Mouse (Mus musculus): ENCODE data around the gene Prss30. TPM values are rescaled to one million over a fixed set of nuclear protein-coding genes. Genes with fewer than 3 reads are reported as not detected.
A peak's percentile ranks its signal among the peaks of the same experiment; 100 is the strongest.

Gene Prss30
- total RNA-seq (2014; rRNA removed), result 0.19 TPM in 1 of 2 replicates, not detected in the other
- polyA plus RNA-seq (2015; fragmentation: Nextera tagmentation; extraction: Ambion mirVana), result 0.13 and 0.53 TPM in 2 replicates

- no peak within 1 kb of the TSS for H3K4me2 ChIP-seq (ENCODE audit: low read depth)
These were observed at the start of gene Prss30 for GRCm38 (mm10) chr17:23980297-23980909. TSS of gene Prss30 (minus strand) at chr17:23980566.

DNA sequence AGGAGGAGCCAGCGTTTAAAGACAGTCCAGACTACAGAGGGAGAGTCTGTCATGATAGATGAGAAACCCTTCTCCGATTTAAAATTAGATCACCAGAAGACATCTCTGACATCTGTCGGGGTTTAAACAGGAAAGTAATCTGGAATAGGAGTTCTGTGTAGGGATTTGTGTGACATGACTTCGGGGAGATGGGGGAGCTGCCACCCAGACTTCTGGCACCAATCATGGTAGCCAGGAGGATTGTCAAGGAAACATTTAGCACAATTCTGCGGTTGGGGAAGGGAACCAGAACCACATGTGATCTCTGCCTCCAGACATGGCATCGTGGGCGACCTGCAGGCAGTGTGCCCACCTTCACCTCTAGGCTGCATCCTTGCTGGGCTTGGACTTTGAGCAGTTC is 49.1 kb upstream of the Prss30 start:
- Histone ChIP-seq H3K4me3 (ENCODE audit: low read depth, low read length) (no peak overlapping the region), H3K9me3 (ENCODE audit: low read length) (no peaks in the 10 kb centered on the region), H3K27me3 (ENCODE audit: insufficient read depth, low read length) (no peaks in the 10 kb centered on the region), H3K27ac (ENCODE audit: low read depth, low read length) (no peak overlapping the region), H3K9ac (no peak overlapping the region), H3K36me3 (ENCODE audit: insufficient read depth) (no peaks in the 10 kb centered on the region), H3K4me2 (ENCODE audit: low read depth) (no peak overlapping the region), H3K4me1 (ENCODE audit: insufficient read depth) (no peaks in the 10 kb centered on the region)
- DNase-seq, result no peak
- no peak for ATAC-seq
- TF ChIP-seq CTCF (IDR thresholded peaks at IDR 0.05; ENCODE audit: low read depth), result no peak
- WGBS, result 82% methylated on average over 7 of the region's 7 CpGs

More at GRCm38 (mm10) chr17:23980297-23980909, at the start of gene Prss30:
- Histone ChIP-seq H3K27ac (ENCODE audit: low read depth, low read length) (no peak within 1 kb of the TSS), H3K4me3 (ENCODE audit: low read depth, low read length) (no peak within 1 kb of the TSS), H3K27me3 (ENCODE audit: insufficient read depth, low read length) (no peaks in the 10 kb centered on the region), H3K4me1 (ENCODE audit: insufficient read depth) (no peaks in the 10 kb centered on the region), H3K36me3 (ENCODE audit: insufficient read depth) (no peaks in the 10 kb centered on the region), H3K9me3 (ENCODE audit: low read length) (no peaks in the 10 kb centered on the region), H3K9ac (no peak within 1 kb of the TSS)
- no peak for DNase-seq
- ATAC-seq, result no peak
- 76% methylated on average over 10 of the region's 10 CpGs for WGBS
- no peak for TF ChIP-seq CTCF (IDR thresholded peaks at IDR 0.05; ENCODE audit: low read depth)

DNA sequence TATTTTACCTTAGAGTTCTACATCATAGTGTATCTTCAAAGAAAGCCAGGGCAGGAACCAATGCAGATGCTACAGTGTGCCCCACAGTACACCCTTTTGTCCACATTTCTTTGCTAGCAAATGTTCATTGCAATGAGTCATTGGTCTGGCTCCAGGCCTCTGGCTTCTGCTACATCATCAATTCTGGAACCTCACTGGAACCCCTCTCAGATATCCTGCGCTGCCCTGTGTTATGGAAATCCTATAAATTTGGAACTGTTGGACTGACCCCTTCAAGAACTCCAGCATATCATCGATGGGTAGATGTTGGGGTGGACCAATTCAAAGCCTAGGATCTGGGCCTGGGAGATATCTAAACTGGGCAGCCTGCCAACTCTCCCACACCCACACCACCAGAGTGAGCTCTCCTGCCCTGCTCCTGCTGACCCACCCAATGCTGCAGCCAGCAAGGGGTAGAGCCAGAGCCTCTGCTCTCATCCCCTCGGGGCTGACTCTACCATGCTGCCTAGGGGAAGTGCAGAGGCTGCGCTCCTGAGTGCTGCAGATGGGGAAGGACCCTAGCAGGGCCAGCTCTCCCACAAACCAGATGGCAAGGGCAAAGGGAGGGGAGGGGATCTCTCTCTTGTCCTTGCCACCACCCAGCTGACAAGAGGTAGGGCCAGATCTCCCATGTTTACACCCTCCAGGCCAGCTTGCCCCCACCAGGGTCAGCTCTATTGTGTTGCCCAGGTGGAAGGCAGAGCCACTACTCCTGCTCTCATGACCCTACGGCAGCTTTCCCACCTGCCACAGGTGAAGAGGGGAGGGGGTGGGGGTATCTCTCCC is 41.2 kb upstream of the Prss30 start:
- no peaks in the 10 kb centered on the region for H3K27me3 ChIP-seq (ENCODE audit: insufficient read depth, low read length)
- TF ChIP-seq CTCF (IDR thresholded peaks at IDR 0.05; ENCODE audit: low read depth), result no peak

DNA sequence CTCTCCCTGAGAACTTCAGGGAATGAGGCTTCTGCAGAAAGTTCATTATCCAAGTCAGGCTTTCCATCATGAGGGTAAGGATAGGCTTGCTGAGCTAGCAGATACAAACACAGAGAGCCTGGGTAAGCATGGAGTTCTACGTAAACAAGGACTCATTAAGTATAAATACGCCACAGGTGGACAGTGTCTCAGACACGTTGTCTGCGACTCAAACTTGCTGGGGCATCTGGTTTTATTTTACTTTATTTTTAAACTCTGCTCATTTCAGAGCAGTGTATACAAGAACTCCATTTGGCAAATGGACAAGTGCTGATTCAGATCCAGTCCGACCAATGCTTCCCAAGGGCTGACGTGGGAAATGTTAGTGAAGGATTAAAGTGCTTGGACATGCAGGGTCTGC is 40.3 kb upstream of the Prss30 start:
- Histone ChIP-seq H3K9me3 (ENCODE audit: low read length) (no peaks in the 10 kb centered on the region), H3K9ac (no peak overlapping the region), H3K27me3 (ENCODE audit: insufficient read depth, low read length) (no peaks in the 10 kb centered on the region), H3K27ac (ENCODE audit: low read depth, low read length) (no peak overlapping the region), H3K36me3 (ENCODE audit: insufficient read depth) (no peaks in the 10 kb centered on the region), H3K4me3 (ENCODE audit: low read depth, low read length) (no peak overlapping the region), H3K4me2 (ENCODE audit: low read depth) (no peak overlapping the region), H3K4me1 (ENCODE audit: insufficient read depth) (no peaks in the 10 kb centered on the region)
- no peak for TF ChIP-seq CTCF (IDR thresholded peaks at IDR 0.05; ENCODE audit: low read depth)
- ATAC-seq (no peak), DNase-seq (no peak)
- 84% methylated on average over 6 of the region's 6 CpGs for WGBS

More for the DNA sequence above, 41.2 kb upstream of the Prss30 start:
- Histone ChIP-seq H3K4me3 (ENCODE audit: low read depth, low read length) (no peak overlapping the region), H3K4me1 (ENCODE audit: insufficient read depth) (no peaks in the 10 kb centered on the region), H3K36me3 (ENCODE audit: insufficient read depth) (no peaks in the 10 kb centered on the region), H3K4me2 (ENCODE audit: low read depth) (no peak overlapping the region), H3K27ac (ENCODE audit: low read depth, low read length) (no peak overlapping the region), H3K9ac (no peak overlapping the region), H3K9me3 (ENCODE audit: low read length) (no peaks in the 10 kb centered on the region)
- WGBS, result 79% methylated on average over 5 of the region's 5 CpGs
- ATAC-seq, result no peak
- no peak for DNase-seq

- Histone ChIP-seq H3K27ac (ENCODE audit: low read depth, low read length) (no peak overlapping the region), H3K9me3 (ENCODE audit: low read length) (no peaks in the 10 kb centered on the region), H3K4me3 (ENCODE audit: low read depth, low read length) (no peak overlapping the region), H3K36me3 (ENCODE audit: insufficient read depth) (no peaks in the 10 kb centered on the region), H3K4me1 (ENCODE audit: insufficient read depth) (no peaks in the 10 kb centered on the region), H3K9ac (no peak overlapping the region), H3K4me2 (ENCODE audit: low read depth) (no peak overlapping the region), H3K27me3 (ENCODE audit: insufficient read depth, low read length) (no peaks in the 10 kb centered on the region)
- ATAC-seq (no peak), DNase-seq (no peak)
- peak; percentile 48 for TF ChIP-seq CTCF (IDR thresholded peaks at IDR 0.05; ENCODE audit: low read depth)
- WGBS, result 32% methylated on average over 14 of the region's 14 CpGs
These were observed 35.4 kb upstream of the Prss30 start for GRCm38 (mm10) chr17:24015727-24016126.

GRCm38 (mm10) chr17:24014433-24014965 is 34.1 kb upstream of the Prss30 start:
- H3K4me1 ChIP-seq (ENCODE audit: insufficient read depth), result no peaks in the 10 kb centered on the region
- WGBS, result 90% methylated on average over 5 of the region's 5 CpGs

DNA sequence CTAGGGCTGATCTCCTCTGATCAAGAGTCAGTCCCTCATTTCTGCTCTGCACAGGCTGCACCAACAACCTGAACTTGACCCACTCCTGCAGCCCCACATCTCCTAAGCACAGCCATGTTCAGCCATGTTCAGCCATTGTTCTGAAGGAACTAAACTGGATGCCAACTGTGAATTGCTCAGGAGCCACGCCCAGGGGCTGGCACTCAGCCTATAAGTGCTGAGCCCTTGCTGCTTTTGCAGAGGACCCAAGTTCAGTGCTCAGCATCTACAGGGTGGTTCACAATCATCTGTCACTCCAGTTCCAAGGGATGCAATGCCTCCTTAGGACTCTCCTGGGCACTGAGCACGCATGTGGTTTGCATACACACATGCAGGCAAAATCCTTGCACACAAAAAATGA is 32.6 kb upstream of the Prss30 start:
- 73% methylated on average over 2 of the region's 2 CpGs for WGBS
- no peak for TF ChIP-seq CTCF (IDR thresholded peaks at IDR 0.05; ENCODE audit: low read depth)
- Histone ChIP-seq H3K9me3 (ENCODE audit: low read length) (no peaks in the 10 kb centered on the region), H3K27me3 (ENCODE audit: insufficient read depth, low read length) (no peaks in the 10 kb centered on the region), H3K9ac (no peak overlapping the region), H3K4me3 (ENCODE audit: low read depth, low read length) (no peak overlapping the region), H3K4me1 (ENCODE audit: insufficient read depth) (no peaks in the 10 kb centered on the region), H3K27ac (ENCODE audit: low read depth, low read length) (no peak overlapping the region), H3K36me3 (ENCODE audit: insufficient read depth) (no peaks in the 10 kb centered on the region), H3K4me2 (ENCODE audit: low read depth) (no peak overlapping the region)
- ATAC-seq (no peak), DNase-seq (no peak)

More at GRCm38 (mm10) chr17:24014433-24014965, 34.1 kb upstream of the Prss30 start:
- DNase-seq, result no peak
- no peak overlapping the region for H3K4me2 ChIP-seq (ENCODE audit: low read depth)
- no peaks in the 10 kb centered on the region for H3K9me3 ChIP-seq (ENCODE audit: low read length)
- H3K27me3 ChIP-seq (ENCODE audit: insufficient read depth, low read length), result no peaks in the 10 kb centered on the region
- no peak for TF ChIP-seq CTCF (IDR thresholded peaks at IDR 0.05; ENCODE audit: low read depth)
- H3K4me3 ChIP-seq (ENCODE audit: low read depth, low read length), result no peak overlapping the region
- H3K9ac ChIP-seq, result no peak overlapping the region
- ATAC-seq, result no peak
- no peak overlapping the region for H3K27ac ChIP-seq (ENCODE audit: low read depth, low read length)
- H3K36me3 ChIP-seq (ENCODE audit: insufficient read depth), result no peaks in the 10 kb centered on the region
